Mouse (Mus musculus): ENCODE measurements around the gene Hoxa10.

- no peak for TF ChIP-seq CTCF (IDR thresholded peaks at IDR 0.05; ENCODE audit: low read depth)
- no peak for TF ChIP-seq EP300 (IDR thresholded peaks at IDR 0.05; ENCODE audit: low read depth)
These were observed 37.1 kb downstream of the Hoxa10 start for GRCm38 (mm10) chr6:52203371-52204049.
